Mouse (Mus musculus): ENCODE measurements around the gene Tiam1.

Gene Tiam1

GRCm38 (mm10) chr16:89954114-89954513 is 189.5 kb downstream of the Tiam1 start:
- ATAC-seq (ENCODE audit: low TSS enrichment), result no peak

- no peak for ATAC-seq (ENCODE audit: low TSS enrichment)
Observed at GRCm38 (mm10) chr16:89952821-89953220, 190.7 kb downstream of the Tiam1 start.

DNA sequence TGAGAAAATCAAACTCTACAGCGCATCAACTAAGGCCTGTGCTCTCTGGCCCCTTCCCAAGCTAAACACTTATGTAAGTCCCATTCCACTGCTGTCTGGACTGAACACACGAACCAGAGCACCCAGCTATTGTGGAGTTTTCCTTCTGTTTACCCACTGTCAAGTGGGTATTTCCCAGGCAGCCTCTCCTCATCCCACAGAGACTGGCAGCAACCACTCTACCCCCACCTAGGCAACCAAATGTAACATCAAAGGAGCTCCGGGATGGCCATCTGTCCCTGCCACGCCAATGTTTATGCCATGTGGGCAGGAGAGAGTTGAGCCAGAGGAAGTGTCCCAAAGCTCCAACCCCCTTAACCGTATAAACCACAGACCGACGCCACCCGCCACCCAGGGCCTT is 192.8 kb downstream of the Tiam1 start:
- ATAC-seq (ENCODE audit: low TSS enrichment), result no peak

- no peak for ATAC-seq (ENCODE audit: low TSS enrichment)
Observed at GRCm38 (mm10) chr16:89950251-89950650, 193.3 kb downstream of the Tiam1 start.

- no peak for ATAC-seq (ENCODE audit: low TSS enrichment)
Observed at GRCm38 (mm10) chr16:89948040-89948439, 195.5 kb downstream of the Tiam1 start.

DNA sequence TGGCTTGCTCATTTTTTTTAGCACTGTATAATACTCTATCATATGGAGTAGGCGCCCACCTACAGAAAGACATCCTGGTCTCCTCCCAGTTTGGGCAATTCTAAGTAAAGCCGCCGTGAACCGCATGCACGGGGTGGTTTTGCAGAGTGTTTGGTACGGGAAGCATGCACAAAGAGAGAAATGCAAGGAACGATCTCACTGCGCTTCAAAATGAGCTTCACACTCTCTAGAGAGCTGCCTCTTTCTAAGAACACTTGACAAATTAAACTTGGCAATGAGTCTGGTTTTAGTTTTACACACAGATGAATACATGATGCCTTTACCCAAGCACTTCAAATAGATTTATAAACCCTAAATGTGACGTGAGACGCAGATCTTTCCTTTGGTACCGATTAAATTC is 196.8 kb downstream of the Tiam1 start:
- peak; percentile 81 for ATAC-seq (ENCODE audit: low TSS enrichment)

- no peak for ATAC-seq (ENCODE audit: low TSS enrichment)
Observed at GRCm38 (mm10) chr16:89944604-89945283, 198.8 kb downstream of the Tiam1 start.

DNA sequence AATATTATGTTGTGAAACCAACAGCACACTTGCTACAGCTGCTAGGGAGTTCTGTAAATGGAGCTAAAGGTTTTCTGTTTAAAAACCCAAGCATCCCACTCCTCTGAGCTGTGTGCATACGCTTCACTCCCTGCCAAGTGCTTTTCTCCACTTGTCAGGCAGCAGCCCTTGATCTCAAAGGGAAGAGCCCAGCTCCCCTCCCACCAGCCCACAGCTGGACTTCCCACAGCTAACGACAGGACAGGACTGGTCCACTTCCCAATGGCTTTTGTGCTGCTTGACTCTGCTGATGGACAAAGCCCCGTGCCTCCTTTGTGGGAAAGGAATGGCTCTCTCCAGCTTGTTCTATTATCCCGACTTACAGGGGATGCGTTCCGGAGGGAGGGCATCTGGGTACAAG is 199.5 kb downstream of the Tiam1 start:
- peak; percentile 31; the same call in 1 of the 2 replicates for ATAC-seq (ENCODE audit: low TSS enrichment)

- 0 out of 2 replicates have a peak, but pooled peaks have one; percentile 24 for ATAC-seq (ENCODE audit: low TSS enrichment)
Observed at GRCm38 (mm10) chr16:89943267-89943971, 200.2 kb downstream of the Tiam1 start.

DNA sequence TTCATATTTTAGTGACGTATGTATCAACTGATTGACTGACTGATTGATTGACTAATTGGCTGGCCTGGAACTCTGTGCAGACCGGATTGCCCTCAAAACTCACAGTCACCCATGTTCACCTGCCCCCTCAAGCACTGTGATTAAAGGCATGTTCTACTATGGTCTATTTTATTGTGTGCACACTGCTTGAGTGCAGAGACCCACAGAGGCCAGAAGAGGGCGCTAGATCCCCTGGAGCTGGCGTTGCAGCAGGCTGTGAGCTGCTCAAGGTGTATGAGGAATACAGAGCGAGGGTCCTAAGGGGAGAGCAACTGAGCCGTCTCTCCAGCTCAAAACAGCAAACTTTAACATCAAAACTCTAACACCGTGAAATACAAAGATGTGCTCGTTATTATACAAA is 202.9 kb downstream of the Tiam1 start:
- ATAC-seq (ENCODE audit: low TSS enrichment), result no peak

- no peak for ATAC-seq (ENCODE audit: low TSS enrichment)
Observed at GRCm38 (mm10) chr16:89938277-89938676, 205.3 kb downstream of the Tiam1 start.

DNA sequence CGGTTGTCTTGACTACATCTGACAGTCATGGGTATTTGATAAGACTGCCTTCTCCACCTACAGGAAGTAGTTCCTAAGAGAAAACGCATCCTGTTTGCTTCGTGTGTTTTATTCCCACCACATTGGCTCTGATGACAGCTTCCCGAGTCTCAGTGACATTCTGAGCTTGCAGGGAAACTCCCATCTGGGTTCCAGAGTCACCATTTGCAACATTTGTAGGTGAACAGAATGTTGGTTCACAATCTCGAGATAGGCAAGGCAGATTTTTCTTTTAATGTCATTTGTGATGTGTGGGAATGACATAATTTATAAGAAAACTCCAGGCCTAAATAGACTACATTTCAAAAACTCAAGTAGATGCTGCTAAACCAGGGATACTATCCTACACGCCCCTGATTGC is 207.0 kb downstream of the Tiam1 start:
- no peak for ATAC-seq (ENCODE audit: low TSS enrichment)

DNA sequence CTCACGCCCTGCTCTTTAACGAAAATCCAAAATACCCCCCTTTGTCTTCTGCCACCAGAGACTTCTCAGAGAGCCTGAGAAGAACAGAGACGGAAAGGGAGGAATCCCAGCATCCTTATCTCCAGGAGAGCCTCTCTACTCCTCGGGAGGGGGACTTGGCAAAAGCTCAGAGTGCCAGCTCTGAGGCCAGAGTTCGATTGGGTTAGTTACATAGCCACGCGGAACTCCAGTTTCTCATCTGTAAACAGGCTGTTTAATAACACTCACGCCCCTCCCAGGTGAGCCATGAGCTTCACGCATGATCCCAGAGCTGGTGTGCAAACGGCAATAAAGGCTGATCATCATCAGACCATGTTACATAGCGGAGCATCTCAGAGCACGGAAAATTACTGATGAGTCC is 208.2 kb downstream of the Tiam1 start:
- ATAC-seq (ENCODE audit: low TSS enrichment), result no peak

DNA sequence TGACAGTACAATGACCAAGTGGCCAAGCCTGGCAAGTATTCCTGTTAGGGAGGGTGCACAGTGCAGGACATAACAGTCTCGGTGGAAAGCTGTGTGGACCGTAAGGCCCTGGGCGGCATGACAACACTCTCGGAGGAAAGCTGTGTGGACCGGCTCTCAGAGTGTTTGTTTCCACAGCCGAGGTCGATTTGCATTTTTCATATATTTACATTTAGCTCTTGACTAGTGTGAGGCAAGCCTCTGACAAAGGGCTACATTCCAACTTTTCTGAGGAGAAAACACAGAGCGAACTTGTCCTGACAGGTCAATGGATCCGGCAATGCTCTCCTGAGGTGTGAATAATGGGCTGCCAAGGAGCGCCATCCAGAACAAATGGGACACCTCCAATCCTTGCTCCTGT is 209.0 kb downstream of the Tiam1 start:
- ATAC-seq (ENCODE audit: low TSS enrichment), result no peak

- ATAC-seq (ENCODE audit: low TSS enrichment), result no peak
Observed at GRCm38 (mm10) chr16:89933976-89934375, 209.6 kb downstream of the Tiam1 start.

GRCm38 (mm10) chr16:89928611-89929010 is 215.0 kb downstream of the Tiam1 start:
- ATAC-seq (ENCODE audit: low TSS enrichment), result no peak

GRCm38 (mm10) chr16:89924249-89924890 is 219.2 kb downstream of the Tiam1 start:
- ATAC-seq (ENCODE audit: low TSS enrichment), result no peak

DNA sequence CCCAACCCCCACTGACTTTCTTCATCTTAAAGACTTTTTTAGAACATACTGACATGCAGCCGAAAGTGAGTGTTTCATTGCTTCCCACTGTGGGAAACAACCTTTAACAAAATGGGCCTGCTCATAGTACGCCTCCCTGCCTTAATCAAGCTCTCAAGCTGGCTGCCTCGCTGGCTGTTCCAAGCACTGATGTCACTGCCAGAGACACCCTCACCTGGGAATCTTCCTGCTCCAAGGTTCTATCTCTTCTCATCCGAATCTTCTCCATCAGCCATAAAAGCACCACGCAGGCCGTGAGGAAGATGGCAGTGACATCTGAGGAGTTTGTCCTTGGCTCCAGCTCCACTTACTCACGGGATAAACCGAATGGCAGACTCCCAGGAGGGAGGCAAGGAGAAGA is 220.3 kb downstream of the Tiam1 start:
- ATAC-seq (ENCODE audit: low TSS enrichment), result peak; percentile 15; the same call in 1 of the 2 replicates

DNA sequence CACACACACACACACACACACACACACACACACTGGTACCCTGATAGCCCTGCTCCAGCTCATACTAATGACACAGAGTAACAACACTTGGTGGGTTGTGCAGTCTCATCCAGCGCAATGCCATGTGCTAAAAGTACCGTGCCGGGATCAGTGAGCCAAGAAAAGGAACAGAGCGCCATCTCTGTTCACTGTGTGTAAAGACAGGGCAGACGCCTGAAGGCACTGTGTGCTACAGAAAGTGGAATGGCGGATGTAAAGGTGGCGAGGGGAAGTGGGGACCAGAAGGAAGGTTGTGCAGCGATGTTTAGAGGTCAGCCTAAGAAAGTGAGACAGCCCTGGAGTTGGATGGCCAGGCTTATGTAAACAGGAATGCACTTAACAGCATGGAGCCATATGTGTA is 221.1 kb downstream of the Tiam1 start:
- ATAC-seq (ENCODE audit: low TSS enrichment), result peak; percentile 25

DNA sequence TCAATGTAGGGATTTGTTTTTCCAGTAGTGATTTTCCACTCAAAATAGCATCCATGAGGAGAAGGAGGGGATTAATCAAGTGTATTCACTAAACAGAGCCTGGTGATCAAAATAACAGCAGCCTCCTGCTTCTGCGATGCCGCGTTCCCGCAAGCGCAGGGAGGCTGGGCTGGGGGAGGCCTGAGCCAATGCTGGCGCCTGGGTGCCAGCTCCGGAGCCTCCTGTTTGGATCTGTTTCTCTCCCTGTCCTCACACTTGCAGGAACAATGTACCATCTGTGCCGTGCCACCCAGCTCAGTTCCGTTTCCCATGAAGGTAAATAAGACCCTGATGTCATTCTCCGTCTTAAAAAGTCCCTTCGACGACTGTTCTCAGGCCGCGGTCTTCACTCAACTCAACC is 222.2 kb downstream of the Tiam1 start:
- ATAC-seq (ENCODE audit: low TSS enrichment), result peak; percentile 64

GRCm38 (mm10) chr16:89920417-89920816 is 223.2 kb downstream of the Tiam1 start:
- no peak for ATAC-seq (ENCODE audit: low TSS enrichment)

GRCm38 (mm10) chr16:89917404-89917803 is 226.2 kb downstream of the Tiam1 start:
- no peak for ATAC-seq (ENCODE audit: low TSS enrichment)

GRCm38 (mm10) chr16:89914946-89915345 is 228.6 kb downstream of the Tiam1 start:
- ATAC-seq (ENCODE audit: low TSS enrichment), result no peak
